Mouse (Mus musculus): ENCODE results near the gene Polr3c. TPM values are rescaled to one million over a fixed set of nuclear protein-coding genes. Genes with fewer than 3 reads are reported as not detected.
"Not testable (repeated sequence)": the region's sequence is repeated elsewhere in the genome, so short reads cannot be mapped to it uniquely, and the experiment has no call there.

The Polr3c gene
- total RNA-seq (2015) = 39.3 and 44.2 TPM in 2 replicates
- total RNA-seq (2017) = 18.7 and 28.7 TPM in 2 replicates

DNA sequence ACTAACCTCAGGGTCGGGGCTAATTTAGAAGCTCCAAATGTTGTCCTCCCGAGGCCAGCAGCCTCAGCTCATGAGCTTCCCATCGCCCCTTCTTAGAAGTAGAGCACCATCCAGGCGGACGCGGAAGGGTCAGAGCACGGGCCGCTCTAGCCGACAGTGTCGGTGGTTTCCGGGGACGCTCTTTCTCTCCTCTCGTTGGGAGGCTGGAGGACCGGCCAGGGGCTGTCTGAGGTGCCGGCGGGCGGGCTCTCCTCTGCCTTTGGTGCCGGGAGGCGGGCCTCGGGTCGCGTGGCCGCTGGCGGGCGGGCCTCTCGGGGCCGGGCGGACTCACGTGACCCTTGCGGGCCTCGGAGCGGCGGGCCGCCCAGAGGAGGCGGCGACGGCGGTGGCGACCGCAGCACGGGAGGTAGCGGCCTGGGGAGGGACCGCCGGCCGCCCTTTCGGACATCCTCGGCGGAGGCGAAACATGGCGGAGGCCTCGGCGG, at the start of gene Polr3c, which contains the start of gene Rnf115:
TSS of gene Polr3c (minus strand) at position 286 of the 485 bp plus-strand sequence.
TSS of gene Rnf115 (plus strand) at position 322 of the 485 bp plus-strand sequence.
- ATAC-seq (ENCODE audit: poor library complexity, severe bottlenecking) = peak; percentile 96

DNA sequence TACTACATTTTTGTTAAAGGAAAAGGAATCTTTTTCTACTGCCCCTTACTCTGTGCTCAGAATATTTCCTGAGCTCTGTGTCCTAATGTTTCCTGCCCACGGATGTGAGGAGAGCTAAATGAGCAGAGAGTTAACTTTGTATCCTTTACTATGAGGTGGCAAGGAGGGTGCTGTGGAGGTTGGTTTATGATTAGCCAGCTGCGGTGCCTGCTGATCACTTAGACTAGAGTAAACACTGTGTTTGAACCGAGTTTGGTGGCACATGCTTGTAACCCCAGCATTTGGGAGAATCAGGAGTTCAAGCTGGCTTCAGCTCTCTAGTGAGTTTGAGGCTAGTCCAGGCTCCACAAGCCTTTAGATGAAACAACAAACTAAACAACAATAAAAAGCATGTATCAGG, 49.7 kb upstream of the Polr3c start:
- no peak for ATAC-seq (ENCODE audit: poor library complexity, severe bottlenecking)

- ATAC-seq (ENCODE audit: poor library complexity, severe bottlenecking) = no peak
Observed at GRCm38 (mm10) chr3:96772949-96773348, 45.5 kb upstream of the Polr3c start.

- ATAC-seq (ENCODE audit: poor library complexity, severe bottlenecking) = peak; percentile 84
Observed at GRCm38 (mm10) chr3:96769971-96770370, 42.5 kb upstream of the Polr3c start.

DNA sequence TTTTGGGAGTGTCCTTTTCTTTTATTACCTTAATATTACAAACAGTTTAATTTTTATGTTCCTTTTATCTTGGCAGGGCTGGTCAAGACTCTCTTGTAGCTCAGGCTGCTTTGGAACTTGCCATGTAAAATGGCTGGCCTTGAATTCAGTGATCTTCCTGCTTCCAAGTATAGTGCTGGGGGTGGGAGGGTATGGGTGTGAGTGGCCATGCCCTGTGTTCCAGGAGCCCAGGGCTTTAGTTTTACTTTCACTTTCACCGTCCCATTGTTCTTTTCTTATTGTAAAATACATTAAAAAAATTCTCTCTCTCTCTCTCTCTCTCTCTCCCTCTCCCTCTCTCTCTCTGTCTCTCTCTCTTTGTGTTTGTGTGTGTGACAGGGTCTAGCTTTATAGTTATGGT, 37.1 kb upstream of the Polr3c start:
- no peak for ATAC-seq (ENCODE audit: poor library complexity, severe bottlenecking)

GRCm38 (mm10) chr3:96759695-96760094, 32.3 kb upstream of the Polr3c start:
- ATAC-seq (ENCODE audit: poor library complexity, severe bottlenecking) = peak; percentile 81

DNA sequence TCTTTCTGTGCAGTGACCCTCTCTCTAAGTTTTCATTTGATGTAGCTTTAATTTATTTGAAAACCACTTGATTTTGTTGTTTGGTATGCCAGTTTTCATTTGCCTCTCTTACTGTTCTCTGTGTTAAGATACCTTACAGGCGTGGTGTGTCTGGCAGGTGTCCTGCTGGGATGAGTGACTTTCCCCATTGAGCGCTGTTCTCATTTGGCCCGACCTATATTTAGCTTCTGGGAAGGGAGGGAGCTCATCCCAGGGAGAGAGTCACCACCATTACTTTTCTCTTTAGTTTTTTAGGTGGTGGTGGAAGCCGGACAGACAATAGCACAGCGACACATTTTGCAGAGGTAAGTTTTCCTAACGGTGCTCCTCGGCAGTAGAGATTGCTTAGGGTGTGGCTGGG, 30.3 kb upstream of the Polr3c start:
- no peak for ATAC-seq (ENCODE audit: poor library complexity, severe bottlenecking)

GRCm38 (mm10) chr3:96755935-96756334, 28.5 kb upstream of the Polr3c start:
- ATAC-seq (ENCODE audit: poor library complexity, severe bottlenecking) = no peak

DNA sequence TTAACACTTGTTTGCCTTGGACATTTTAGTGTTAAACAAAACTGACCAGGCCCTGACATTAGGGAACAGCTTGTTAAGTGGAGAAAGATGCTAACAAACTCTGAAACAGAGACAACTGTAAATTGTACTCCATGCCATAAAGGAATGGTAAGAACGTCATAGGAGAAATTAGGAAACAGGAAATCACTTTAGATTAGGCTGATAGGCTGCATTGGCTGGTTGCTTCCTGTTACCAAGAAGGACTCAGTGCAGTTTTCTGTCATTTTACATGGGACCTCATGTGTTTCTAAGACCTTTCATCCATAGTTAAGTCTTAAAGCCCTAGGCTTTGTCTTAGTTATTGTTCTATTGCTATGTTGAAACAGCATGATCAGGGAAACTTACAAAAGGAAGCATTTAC, 19.4 kb upstream of the Polr3c start:
- ATAC-seq (ENCODE audit: poor library complexity, severe bottlenecking) = peak; percentile 62

GRCm38 (mm10) chr3:96744348-96744747, 16.9 kb upstream of the Polr3c start:
- no peak for ATAC-seq (ENCODE audit: poor library complexity, severe bottlenecking)

DNA sequence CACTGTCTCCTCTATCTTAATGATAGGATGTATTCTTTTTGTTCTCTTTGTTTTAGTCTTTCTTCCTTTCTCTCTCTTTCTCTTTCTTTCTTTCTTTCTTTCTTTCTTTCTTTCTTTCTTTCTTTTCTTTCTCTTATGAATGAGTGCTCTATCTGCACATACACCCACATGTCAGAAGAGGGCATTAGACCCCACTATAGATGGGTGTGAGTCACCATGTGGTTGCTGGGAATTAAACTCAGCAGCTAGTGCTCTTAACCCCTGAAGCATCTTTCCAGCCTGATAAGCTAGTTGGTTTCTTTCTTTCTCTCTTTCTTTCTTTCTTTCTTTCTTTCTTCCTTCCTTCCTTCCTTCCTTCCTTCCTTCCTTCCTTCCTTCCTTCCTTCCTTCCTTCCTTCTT, 12.9 kb upstream of the Polr3c start:
- not testable (repeated sequence) for ATAC-seq (ENCODE audit: poor library complexity, severe bottlenecking)

DNA sequence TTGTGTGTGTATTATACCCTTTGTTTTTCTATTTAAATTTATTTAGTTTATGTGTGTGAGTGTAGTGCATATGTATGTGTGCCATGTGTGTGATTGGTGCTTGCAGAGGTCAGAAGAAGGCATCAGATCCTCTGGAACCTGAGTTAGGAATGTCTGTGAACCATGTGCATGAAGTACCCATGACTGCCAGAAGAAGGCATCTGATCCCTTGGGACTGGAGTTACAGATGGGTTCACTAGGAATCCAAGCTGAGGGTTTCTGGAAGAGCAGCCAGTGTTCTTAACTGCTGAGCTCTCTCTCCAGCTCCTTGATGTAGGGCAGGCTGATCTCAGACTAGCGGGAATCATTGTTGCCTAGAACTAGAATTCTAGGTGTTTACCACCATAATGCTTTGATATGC, 10.6 kb upstream of the Polr3c start:
- no peak for ATAC-seq (ENCODE audit: poor library complexity, severe bottlenecking)

DNA sequence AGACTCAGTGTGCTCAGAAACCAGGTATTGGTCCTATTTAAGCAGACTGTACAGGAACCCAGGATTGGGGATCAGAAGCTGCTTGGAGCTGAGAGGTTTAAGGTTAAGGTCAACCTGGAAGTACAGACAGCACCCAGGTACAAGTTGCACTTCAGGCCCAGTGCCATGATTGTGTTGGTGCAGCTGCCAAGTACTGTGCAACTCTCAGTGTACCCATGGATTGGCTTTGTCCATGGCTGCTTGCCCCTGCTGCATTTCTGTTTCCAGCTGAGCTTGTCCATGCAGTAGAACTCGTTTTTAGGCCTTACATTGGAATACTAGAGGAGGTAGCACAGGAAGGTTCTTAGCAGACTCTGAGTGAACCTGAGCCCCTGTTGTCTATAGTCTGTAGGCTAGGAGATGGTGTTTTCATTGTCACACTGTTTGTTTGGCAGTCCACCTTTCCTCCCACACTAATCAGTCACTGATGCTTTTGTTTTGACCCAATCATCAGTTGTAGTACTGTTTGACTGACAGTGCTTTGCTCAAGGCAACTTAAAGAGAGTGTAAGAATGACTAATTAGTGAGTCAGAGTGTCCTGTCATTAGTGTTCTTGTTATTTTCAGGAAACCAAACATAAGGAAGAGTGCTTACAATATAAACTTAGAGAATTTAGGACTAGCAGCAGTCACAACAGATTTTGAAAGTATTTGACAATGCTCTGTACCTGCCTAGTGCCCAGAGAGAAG, 9.7 kb upstream of the Polr3c start:
- no peak for ATAC-seq (ENCODE audit: poor library complexity, severe bottlenecking)

- ATAC-seq (ENCODE audit: poor library complexity, severe bottlenecking) = no peak
Observed at GRCm38 (mm10) chr3:96735200-96735599, 7.8 kb upstream of the Polr3c start.

DNA sequence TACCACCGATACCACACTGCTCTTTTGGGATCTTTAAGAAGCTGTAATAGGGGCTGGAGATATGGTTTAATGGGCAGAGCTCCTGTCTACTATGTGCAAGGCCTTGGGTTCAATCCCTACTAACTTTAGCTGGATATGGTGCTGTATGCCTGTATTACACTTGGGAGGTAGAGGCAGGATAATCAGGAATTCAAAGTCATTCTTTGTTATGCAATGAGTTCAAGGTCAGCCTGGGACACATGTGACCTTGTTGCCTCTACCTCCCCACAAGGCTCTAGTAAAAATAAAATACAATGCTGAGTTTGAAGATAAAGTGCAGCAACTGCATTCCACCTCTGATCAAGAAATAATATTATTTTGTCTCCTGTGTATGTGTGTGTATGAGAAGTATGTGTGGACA, 6.6 kb upstream of the Polr3c start:
- ATAC-seq (ENCODE audit: poor library complexity, severe bottlenecking) = no peak

GRCm38 (mm10) chr3:96730785-96731184, 3.4 kb upstream of the Polr3c start:
- ATAC-seq (ENCODE audit: poor library complexity, severe bottlenecking) = no peak

- ATAC-seq (ENCODE audit: poor library complexity, severe bottlenecking) = no peak
Observed at GRCm38 (mm10) chr3:96729403-96729784, 2.0 kb upstream of the Polr3c start.

- no peak for ATAC-seq (ENCODE audit: poor library complexity, severe bottlenecking)
Observed at GRCm38 (mm10) chr3:96728634-96729402, 1.4 kb upstream of the Polr3c start.

DNA sequence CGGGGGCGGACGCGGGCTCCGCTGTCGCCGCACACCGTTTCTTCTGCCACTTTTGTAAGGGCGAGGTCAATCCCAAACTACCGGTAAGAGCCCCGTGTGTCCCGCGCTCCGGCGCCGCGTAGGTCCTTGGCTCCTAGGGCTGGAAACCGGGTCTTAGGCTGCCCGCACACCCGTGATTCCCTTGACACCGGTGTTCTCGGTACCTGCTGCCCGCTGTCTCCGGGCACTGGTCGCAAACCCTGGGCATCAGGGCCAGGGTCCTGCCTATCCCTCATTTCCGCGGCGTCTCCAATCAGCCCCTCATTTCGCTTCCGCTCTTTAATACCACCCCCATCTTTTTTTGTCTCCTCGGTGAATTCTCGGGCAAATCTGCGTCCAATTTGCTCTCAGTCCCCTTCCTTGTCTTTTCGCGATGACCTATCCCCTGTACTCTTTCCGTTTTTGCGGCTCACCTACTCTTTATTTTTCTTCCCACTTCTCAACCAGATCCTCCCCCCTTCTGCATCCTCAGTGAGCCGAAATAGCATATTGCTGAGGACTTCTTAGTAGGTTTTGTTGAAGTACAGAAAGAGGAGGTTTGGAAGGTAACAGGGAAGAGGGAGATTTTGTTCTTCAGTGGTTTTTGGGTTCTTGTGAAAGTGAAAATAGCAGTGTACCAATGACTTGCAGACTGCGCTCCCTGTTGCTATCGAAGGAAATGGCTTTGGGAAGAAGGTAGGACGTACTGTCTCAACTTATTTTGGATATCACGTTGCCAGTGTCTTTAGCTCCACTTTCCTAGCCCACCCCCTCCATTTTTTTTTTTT, 603 bp upstream of the Polr3c start:
- ATAC-seq (ENCODE audit: poor library complexity, severe bottlenecking) = peak; percentile 37

DNA sequence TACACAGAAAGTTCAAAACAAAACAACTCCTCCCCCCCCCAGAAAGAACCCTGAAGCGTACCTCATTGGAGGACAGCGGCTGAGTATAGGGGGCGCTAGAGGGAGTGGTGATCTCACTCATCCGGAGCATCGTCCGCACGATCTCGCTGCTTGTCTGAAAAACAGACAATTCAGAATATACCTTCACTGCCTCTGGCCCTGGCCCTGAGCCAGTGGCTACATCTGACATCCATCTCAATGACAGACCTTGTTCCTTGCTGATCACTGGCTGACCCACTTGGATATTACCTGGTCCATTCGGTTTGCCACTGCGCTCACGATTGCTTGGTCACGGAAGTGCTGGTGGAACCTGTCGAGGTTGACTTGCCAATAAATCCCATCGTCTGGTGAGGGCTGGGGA, 8.3 kb downstream of the Polr3c start:
- ATAC-seq (ENCODE audit: poor library complexity, severe bottlenecking) = no peak; the same call in 1 of the 2 replicates

- ATAC-seq (ENCODE audit: poor library complexity, severe bottlenecking) = peak; percentile 94
Observed at GRCm38 (mm10) chr3:96715854-96716253, 11.6 kb downstream of the Polr3c start.
